Mouse (Mus musculus) Patski (cell line): Measurements from ENCODE around the gene A3galt2. TPM values are rescaled to one million over a fixed set of nuclear protein-coding genes. Genes with fewer than 3 reads are reported as not detected.

Experiments used
- ATAC-seq: fragments of 100-300 bp; one replicate; pipeline ENCODE4 v1.8.0; 2021
- CTCF ChIA-PET: fragments of 350-600 bp; sonication (Branson Sonifier 250); formaldehyde crosslinking; loops from one replicate; lab custom pipeline; 2022; ENCODE audit warnings: inconsistent platforms; lab: Charles Lee
- POLR2A ChIA-PET: fragments of 350-600 bp; sonication (Branson Sonifier 250); formaldehyde crosslinking; loops from one replicate; lab custom pipeline; 2022; ENCODE audit warnings: antibody characterized with exemption, inconsistent platforms; lab: Charles Lee
- DNase-seq: peaks from one replicate; pipeline ENCODE4 v3.0.0-alpha.2; 2011; ENCODE audit warnings: low read depth, low spot score
- H3K27me3 ChIP-seq: fragments of 371-371 bp; one replicate; pipeline ENCODE4 v1.5.1; 2021
- CTCF ChIP-seq: fragments of 100-300 bp; IDR thresholded peaks from one replicate; pipeline ENCODE4 v1.5.1; 2021
- in situ Hi-C: fragments of 300-500 bp; cut with MboI; formaldehyde crosslinking; loops from 3 replicates; pipeline ENCODE4 v1.11.1; 2018; ENCODE audit warnings: low pct_unique_long_range_greater_than_20kb, mixed read lengths
- polyA plus RNA-seq: library from polyadenylated mRNA; unstranded; gene quantifications from one replicate; pipeline ENCODE4 v1.2.3, GENCODE M21; 2021

Gene A3galt2
- polyA plus RNA-seq, 1 experiment from 2014 or later, result 0.04 TPM

- in situ Hi-C loops, result no loop called here
- H3K27me3 ChIP-seq, result no peaks in the 10 kb centered on the region
- DNase-seq, result no peak
- CTCF ChIA-PET, result interaction anchor here (4.1 kb wide), 1 partner anchor 16 kb away, joined by 13 read pairs; no protein-coding TSS in a partner anchor
- peak; percentile 77 for ATAC-seq
- POLR2A ChIA-PET, result interaction anchor here (0.9 to 1.6 kb wide), 4 partner anchors 10 to 28 kb away, joined by 3 to 8 read pairs (median 6); partner anchors contain the start of gene A3galt2
- no peak for TF ChIP-seq CTCF
Measured at GRCm38 (mm10) chr4:128727019-128727720, 28.0 kb upstream of the A3galt2 start.

GRCm38 (mm10) chr4:128727721-128728430 is 27.3 kb upstream of the A3galt2 start:
- in situ Hi-C loops, result no loop called here
- ChIA-PET POLR2A (interaction anchor here (0.9 to 1.6 kb wide), 4 partner anchors 9 to 28 kb away, joined by 3 to 8 read pairs (median 6); partner anchors contain the start of gene A3galt2), CTCF (interaction anchor here (1.1 to 4.1 kb wide), 2 partner anchors 17 to 28 kb away, joined by 3 to 13 read pairs; no protein-coding TSS in a partner anchor)
- ATAC-seq (peak; percentile 41), DNase-seq (no peak)
- no peak for TF ChIP-seq CTCF
- no peaks in the 10 kb centered on the region for H3K27me3 ChIP-seq

DNA sequence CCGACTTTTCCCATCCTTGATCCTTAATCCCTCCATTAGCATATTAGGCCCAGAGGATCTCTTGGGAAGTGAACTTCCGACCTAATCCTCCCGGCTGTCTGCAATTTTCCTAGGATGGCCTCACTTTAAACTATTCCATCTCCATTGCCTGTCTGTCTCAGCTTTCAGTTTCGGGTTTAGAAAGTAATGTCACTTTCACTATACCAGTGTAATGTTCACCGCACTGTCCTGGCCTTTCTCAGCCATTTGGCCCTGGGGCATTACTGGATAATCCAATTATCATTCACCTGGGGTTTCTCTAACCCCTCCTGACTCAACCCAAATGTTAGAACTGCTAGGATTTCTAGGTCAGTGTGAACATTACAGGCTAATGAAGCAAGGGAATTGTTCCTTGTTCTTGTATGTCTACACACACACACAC is 26.7 kb upstream of the A3galt2 start:
- in situ Hi-C loops, result no loop called here
- TF ChIP-seq CTCF, result no peak
- POLR2A ChIA-PET, result interaction anchor here (1.5 to 1.6 kb wide), 2 partner anchors 9 to 12 kb away, joined by 7 to 8 read pairs; no protein-coding TSS in a partner anchor
- DNase-seq (no peak), ATAC-seq (no peak)
- CTCF ChIA-PET, result interaction anchor here (1.1 to 4.1 kb wide), 2 partner anchors 17 to 28 kb away, joined by 3 to 13 read pairs; no protein-coding TSS in a partner anchor
- H3K27me3 ChIP-seq, result no peaks in the 10 kb centered on the region

GRCm38 (mm10) chr4:128729033-128729708 is 26.0 kb upstream of the A3galt2 start:
- ATAC-seq (no peak), DNase-seq (no peak)
- no peak for TF ChIP-seq CTCF
- ChIA-PET POLR2A (no interaction called here), CTCF (no interaction called here)
- no peaks in the 10 kb centered on the region for H3K27me3 ChIP-seq
- in situ Hi-C loops, result no loop called here

GRCm38 (mm10) chr4:128729709-128730037 is 25.5 kb upstream of the A3galt2 start:
- in situ Hi-C loops, result no loop called here
- no peak for TF ChIP-seq CTCF
- no peaks in the 10 kb centered on the region for H3K27me3 ChIP-seq
- POLR2A ChIA-PET, result no interaction called here
- ATAC-seq, result no peak
- DNase-seq, result no peak
- CTCF ChIA-PET, result no interaction called here

GRCm38 (mm10) chr4:128730271-128730670 is 24.9 kb upstream of the A3galt2 start:
- in situ Hi-C loops, result no loop called here
- ChIA-PET CTCF (interaction anchor here (1.3 kb wide), 1 partner anchor 19 kb away, joined by 5 read pairs; no protein-coding TSS in a partner anchor), POLR2A (interaction anchor here (0.7 to 1.3 kb wide), 2 partner anchors 17 to 18 kb away, joined by 3 read pairs; no protein-coding TSS in a partner anchor)
- DNase-seq (no peak), ATAC-seq (no peak)
- TF ChIP-seq CTCF, result no peak
- H3K27me3 ChIP-seq, result no peaks in the 10 kb centered on the region

GRCm38 (mm10) chr4:128732794-128733193 is 22.4 kb upstream of the A3galt2 start:
- H3K27me3 ChIP-seq, result no peaks in the 10 kb centered on the region
- no peak for TF ChIP-seq CTCF
- CTCF ChIA-PET, result no interaction called here
- POLR2A ChIA-PET, result no interaction called here
- DNase-seq (no peak), ATAC-seq (no peak)
- in situ Hi-C loops, result no loop called here

DNA sequence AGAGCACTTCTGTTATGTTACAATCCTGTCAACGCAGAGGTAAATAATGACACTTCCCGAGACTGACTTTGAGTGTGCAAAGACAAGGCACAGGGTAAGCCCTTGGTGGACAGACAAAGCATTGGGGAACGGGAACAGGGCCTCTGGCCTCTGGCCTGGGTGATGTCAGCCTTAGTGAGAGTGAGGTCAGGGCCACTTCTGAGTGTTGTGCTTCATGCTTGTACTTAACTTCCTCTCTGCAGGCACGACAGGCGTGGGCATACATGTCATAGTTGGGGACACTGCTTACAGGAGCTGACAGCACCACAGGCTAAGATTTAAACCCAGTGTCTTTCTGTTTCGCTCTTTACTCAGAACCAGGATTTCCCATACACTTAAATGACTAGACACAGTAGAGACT is 21.7 kb upstream of the A3galt2 start:
- DNase-seq (no peak), ATAC-seq (no peak)
- ChIA-PET CTCF (interaction anchor here (1.2 to 1.8 kb wide), 2 partner anchors 10 to 22 kb away, joined by 4 to 5 read pairs; no protein-coding TSS in a partner anchor), POLR2A (no interaction called here)
- in situ Hi-C loops, result no loop called here
- no peaks in the 10 kb centered on the region for H3K27me3 ChIP-seq
- no peak for TF ChIP-seq CTCF

DNA sequence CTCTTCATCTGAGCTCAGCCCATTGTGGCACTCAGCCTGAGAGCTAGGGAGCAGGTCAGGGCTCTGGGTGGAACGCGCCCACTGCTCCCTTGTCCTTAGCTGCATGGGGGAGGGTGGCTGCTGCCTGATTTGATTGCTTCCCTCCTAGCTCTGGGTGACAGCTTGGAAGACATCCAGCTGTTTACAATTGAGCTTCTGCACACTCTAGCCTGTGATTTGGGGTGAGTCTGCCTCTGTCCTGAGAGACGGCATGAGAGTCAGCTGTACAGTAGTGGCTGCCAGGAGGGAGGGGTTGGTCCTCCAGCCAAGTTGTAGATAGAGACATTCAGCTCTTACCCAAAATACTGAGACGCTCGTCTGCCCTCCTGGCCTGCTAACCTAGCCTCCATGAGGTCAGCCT is 20.9 kb upstream of the A3galt2 start:
- TF ChIP-seq CTCF, result no peak
- no peaks in the 10 kb centered on the region for H3K27me3 ChIP-seq

More for the DNA sequence above, 20.9 kb upstream of the A3galt2 start:
- ATAC-seq (no peak), DNase-seq (no peak)
- ChIA-PET POLR2A (interaction anchor here (1.2 kb wide), 1 partner anchor 34 kb away, joined by 3 read pairs; no protein-coding TSS in a partner anchor), CTCF (interaction anchor here (1.2 to 1.8 kb wide), 2 partner anchors 11 to 23 kb away, joined by 4 to 5 read pairs; no protein-coding TSS in a partner anchor)
- in situ Hi-C loops, result no loop called here
